Mouse (Mus musculus) bone marrow, adult 2 months (tissue): ENCODE measurements around the gene Slc9a2.

Experiments used
- CTCF ChIP-seq: fragments of 200-500 bp; IDR thresholded peaks from 2 replicates; pipeline ENCODE4 v1.5.1; 2011; ENCODE audit warnings: low read length, control low read depth; ENCODE audit not compliant: control insufficient read depth, insufficient read depth
- POLR2A ChIP-seq: fragments of 200-500 bp; IDR thresholded peaks from 2 replicates; pipeline ENCODE4 v1.6.1; 2011; ENCODE audit warnings: low read depth, mild to moderate bottlenecking, control low read depth, low read length, borderline replicate concordance; ENCODE audit not compliant: control insufficient read depth

DNA sequence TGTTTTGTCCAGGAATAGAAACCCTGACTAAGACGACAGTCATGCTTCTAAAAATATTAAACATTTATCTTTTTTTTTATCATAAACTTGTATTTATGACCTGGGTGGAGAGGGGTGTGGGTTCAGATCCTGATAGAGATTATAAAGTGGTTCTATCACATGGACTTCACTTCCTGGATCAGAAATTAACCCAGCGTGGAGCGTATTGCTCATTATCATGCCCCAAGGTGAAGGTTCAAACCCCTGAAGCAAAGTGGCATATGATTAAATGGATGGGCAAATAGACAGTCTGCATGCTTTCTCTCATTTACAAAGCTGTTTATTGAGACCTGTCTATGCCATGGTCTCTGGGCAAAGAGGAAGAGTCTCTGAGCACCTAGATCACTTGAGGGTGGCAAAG lies 96.4 kb downstream of the Slc9a2 start:
- TF ChIP-seq CTCF (no peak), POLR2A (no peak)
